ENCODE assay signal across 24 mouse cellular contexts in genomic region chrX:143202698-143203097, GRCm38 (mm10).
DNase-seq lines count a peak whose midpoint lies in the region; ATAC-seq lines count a peak whose summit lies in the region.
"Had no signal": no experiment of that assay in that cellular context is flagged by ENCODE, and none has a peak within 500 bp of the region (broad histone marks: within the 10 kb centered on the region; RNA-seq: fewer than 3 reads in every experiment).

No protein-coding gene starts in this region.

- H3K4me1 ChIP-seq in limb, embryonic 11.5 days (ENCODE audit: control insufficient read depth, insufficient read depth, low read length): no peaks in the 10 kb centered on the region
- peaks cover 8% of the 10 kb centered on the region; the same call in 1 of the 2 replicates for H3K4me1 ChIP-seq in limb, embryonic 10.5 days
- H3K4me1 ChIP-seq: embryonic facial prominence, embryonic 10.5 days; embryonic facial prominence, embryonic 12.5 days; forebrain, embryonic 13.5 days; forebrain, embryonic 15.5 days had no signal

- no peaks in the 10 kb centered on the region for H3K27me3 ChIP-seq in limb, embryonic 11.5 days (ENCODE audit: control insufficient read depth, insufficient read depth, low read length)
- peaks cover 71% of the 10 kb centered on the region for H3K27me3 ChIP-seq in limb, embryonic 10.5 days (ENCODE audit: low read depth, poor library complexity, severe bottlenecking)
- H3K27me3 ChIP-seq: CH12.LX; forebrain, embryonic 13.5 days; forebrain, embryonic 15.5 days had no signal

- no peak overlapping the region for H3K9ac ChIP-seq in limb, embryonic 11.5 days (ENCODE audit: low read length)
- H3K9ac ChIP-seq: embryonic facial prominence, embryonic 12.5 days; forebrain, embryonic 13.5 days; forebrain, embryonic 15.5 days; forebrain, postnatal 0 days had no signal

- peak; percentile 84 for ATAC-seq in limb, embryonic 11.5 days (ENCODE audit: insufficient number of reproducible peaks, low FRiP score, low TSS enrichment, low read depth)
- ATAC-seq in monocyte, adult 5-6 weeks (replicated peaks; ENCODE audit: insufficient number of reproducible peaks, low FRiP score, low TSS enrichment, poor library complexity, severe bottlenecking): no peak
- ATAC-seq: activated CD4-positive, CD25-positive, alpha-beta regulatory T cell, adult 4 months; CD4-positive, CD25-positive, alpha-beta regulatory T cell, adult 4 months; forebrain, embryonic 13.5 days; forebrain, embryonic 15.5 days; forebrain, postnatal 0 days; Patski had no signal

- peak; percentile 5 for DNase-seq in embryo, embryonic 11 days
- DNase-seq in embryo, embryonic 10.5 days (ENCODE audit: low spot score): no peak
- DNase-seq in limb, embryonic 11.5 days (ENCODE audit: low spot score): peak; percentile 32
- no peak for DNase-seq in limb, embryonic 10.5 days (ENCODE audit: low spot score)
- DNase-seq: adrenal gland, adult 8-10 months; adrenal gland, postnatal 14 days; adrenal gland, postnatal 36 days; B cell, adult 2 months; cerebellum, adult 11-12 months; cerebellum, adult 2 months; cerebellum, adult 9-10 months; cerebellum, postnatal 10 days; cerebellum, postnatal 25 days; forebrain, postnatal 0 days had no signal

- no peaks in the 10 kb centered on the region for H3K36me3 ChIP-seq in limb, embryonic 11.5 days (ENCODE audit: control insufficient read depth, insufficient read depth, low read length)
- H3K36me3 ChIP-seq in limb, embryonic 10.5 days: no peaks in the 10 kb centered on the region
- H3K36me3 ChIP-seq: embryonic facial prominence, embryonic 10.5 days; embryonic facial prominence, embryonic 12.5 days; forebrain, embryonic 15.5 days; G1E had no signal

- no peaks in the 10 kb centered on the region for H3K9me3 ChIP-seq in limb, embryonic 11.5 days (ENCODE audit: control insufficient read depth, low read length)
- H3K9me3 ChIP-seq in limb, embryonic 10.5 days (replicated peaks): no peaks in the 10 kb centered on the region
- H3K9me3 ChIP-seq: embryonic facial prominence, embryonic 10.5 days; embryonic facial prominence, embryonic 12.5 days; forebrain, embryonic 13.5 days; forebrain, embryonic 15.5 days; G1E had no signal

- H3K4me2 ChIP-seq in limb, embryonic 11.5 days (ENCODE audit: low read depth, severe bottlenecking): no peak overlapping the region
- H3K4me2 ChIP-seq: embryonic facial prominence, embryonic 12.5 days; forebrain, embryonic 13.5 days; forebrain, embryonic 15.5 days had no signal

- H3K27ac ChIP-seq in limb, embryonic 11.5 days (replicated peaks; ENCODE audit: low read depth, low read length): no peak overlapping the region
- H3K27ac ChIP-seq in limb, embryonic 10.5 days: no peak overlapping the region
- H3K27ac ChIP-seq: embryonic facial prominence, embryonic 10.5 days; embryonic facial prominence, embryonic 12.5 days; forebrain, embryonic 13.5 days; forebrain, embryonic 15.5 days had no signal

- H3K4me3 ChIP-seq in limb, embryonic 11.5 days (ENCODE audit: low read depth, low read length): no peak overlapping the region
- no peak overlapping the region for H3K4me3 ChIP-seq in limb, embryonic 10.5 days
- H3K4me3 ChIP-seq: embryonic facial prominence, embryonic 10.5 days; embryonic facial prominence, embryonic 12.5 days; forebrain, embryonic 13.5 days; forebrain, embryonic 15.5 days had no signal

Comparison
In these comparisons a context has a peak if more than half of its experiments do, and no peak if none do; other contexts are left out.
1. DNase-seq: peak in embryo, embryonic 11 days (single experiment) and limb, embryonic 11.5 days (single experiment); none in embryo, embryonic 10.5 days (single experiment) and limb, embryonic 10.5 days (single experiment).